Mouse (Mus musculus) spleen, adult 2 months (tissue): ENCODE measurements around the gene Iqgap2.

Experiments used
- CTCF ChIP-seq: fragments of 200-500 bp; IDR thresholded peaks from 2 replicates; pipeline ENCODE4 v1.5.1; 2011; ENCODE audit warnings: mild to moderate bottlenecking, inconsistent platforms; ENCODE audit not compliant: insufficient read depth, insufficient read length, insufficient replicate concordance; ENCODE audit errors: extremely low read depth
- POLR2A ChIP-seq: fragments of 200-500 bp; IDR thresholded peaks from 2 replicates; pipeline ENCODE4 v1.6.1; 2011; ENCODE audit warnings: low read depth, low read length, inconsistent platforms

- no peak for TF ChIP-seq POLR2A
- no peak for TF ChIP-seq CTCF
Measured at GRCm38 (mm10) chr13:95741813-95742689, 149.7 kb downstream of the Iqgap2 start.
